Mouse (Mus musculus) lung, postnatal 4 days (tissue): ENCODE data around the gene Rap1gap2.

Experiments
- DNase-seq, 2 experiments: peaks; one replicate each; pipeline ENCODE4 v3.0.0; 2021

Gene Rap1gap2

DNA sequence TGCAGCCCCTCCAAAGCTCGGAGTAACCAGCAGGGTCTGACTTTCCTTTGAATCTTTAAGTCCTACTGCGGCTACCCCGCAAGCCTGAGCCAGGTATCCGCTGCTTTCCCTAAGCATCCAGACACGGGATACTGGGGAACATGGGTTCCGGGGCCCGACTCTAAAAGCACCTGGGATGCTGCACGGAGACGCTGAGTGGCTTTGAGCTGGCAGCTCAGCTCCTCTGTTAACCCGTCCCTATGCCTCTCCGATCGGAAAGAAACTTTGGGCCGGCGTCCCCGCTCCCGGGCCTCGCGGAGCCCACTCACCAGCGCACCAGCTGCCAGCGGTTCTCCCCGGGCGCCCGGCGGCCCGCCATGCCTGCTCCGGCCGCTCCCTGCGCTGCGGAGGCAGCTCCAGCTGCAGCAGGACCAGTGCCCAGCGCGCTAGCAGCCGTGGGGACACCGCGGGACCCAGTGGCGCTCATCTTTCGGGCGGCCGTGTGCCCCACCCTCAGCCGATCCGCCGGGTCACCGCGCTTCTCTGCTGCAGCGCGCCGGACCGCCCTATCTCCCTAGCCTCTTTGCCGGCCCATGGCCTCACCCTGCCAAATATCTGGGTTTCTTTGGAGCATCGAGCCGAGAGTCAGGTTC is at the start of gene Rap1gap2:
Gene Rap1gap2 (minus strand): TSS at position 371 of the 632 bp plus-strand sequence.
- DNase-seq = no peak

DNA sequence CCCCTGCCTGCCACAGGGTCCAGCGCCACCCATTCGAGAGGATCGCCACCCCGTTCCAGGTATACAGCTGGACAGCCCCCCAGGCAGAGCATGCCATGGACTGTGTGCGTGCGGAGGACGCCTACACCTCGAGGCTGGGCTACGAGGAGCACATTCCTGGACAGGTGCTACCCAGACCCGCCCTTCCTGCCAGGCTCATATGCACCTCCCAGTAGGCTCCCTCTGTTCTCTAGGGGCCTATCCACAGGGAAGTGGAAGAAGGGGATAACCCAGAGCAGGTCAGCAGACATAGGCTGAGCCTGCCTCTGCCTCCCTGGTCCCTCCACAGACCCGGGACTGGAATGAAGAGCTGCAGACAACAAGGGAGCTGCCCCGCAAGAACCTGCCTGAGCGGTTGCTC is 49.6 kb upstream of the Rap1gap2 start:
- no peak for DNase-seq

DNA sequence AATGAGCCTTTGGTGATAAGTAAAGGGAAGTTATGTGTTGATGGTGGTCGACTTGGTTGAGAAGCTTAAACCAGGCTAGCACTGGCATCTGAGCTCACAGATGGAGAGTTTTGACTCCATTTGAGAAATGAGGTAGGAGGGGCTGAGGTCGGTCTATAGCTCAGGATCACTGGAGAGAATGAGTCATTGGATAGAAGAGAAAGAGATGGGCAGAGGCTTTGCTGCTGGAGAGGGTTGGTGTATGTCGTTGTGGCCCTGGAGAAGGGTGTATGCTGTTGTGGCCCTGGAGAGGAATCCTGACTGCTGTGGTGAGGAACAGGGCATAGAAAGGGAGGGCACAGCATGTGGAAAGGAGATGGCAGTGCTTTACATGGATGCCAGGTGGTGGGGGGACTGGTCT is 45.2 kb upstream of the Rap1gap2 start:
- no peak for DNase-seq

DNA sequence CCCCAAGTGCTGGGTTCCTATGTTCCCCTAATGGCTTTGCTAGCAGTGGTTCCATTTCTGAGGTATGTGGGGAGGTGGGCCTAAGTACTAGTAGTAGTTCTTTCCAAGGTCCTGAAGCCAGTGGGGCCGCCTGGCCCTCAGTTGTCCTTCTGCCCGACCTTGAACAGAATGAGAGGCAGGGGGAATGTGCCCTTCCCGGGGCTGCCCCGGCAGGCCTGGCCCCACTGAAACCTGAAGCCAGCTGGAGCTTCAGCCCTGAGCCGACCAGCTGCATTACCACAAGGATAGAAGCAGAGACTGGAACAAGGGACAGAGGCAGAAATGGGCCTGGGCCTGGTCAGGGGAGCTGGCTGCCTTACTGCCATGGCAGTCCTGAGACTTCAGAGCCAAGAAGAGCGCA is 42.7 kb upstream of the Rap1gap2 start:
- no peak for DNase-seq

DNA sequence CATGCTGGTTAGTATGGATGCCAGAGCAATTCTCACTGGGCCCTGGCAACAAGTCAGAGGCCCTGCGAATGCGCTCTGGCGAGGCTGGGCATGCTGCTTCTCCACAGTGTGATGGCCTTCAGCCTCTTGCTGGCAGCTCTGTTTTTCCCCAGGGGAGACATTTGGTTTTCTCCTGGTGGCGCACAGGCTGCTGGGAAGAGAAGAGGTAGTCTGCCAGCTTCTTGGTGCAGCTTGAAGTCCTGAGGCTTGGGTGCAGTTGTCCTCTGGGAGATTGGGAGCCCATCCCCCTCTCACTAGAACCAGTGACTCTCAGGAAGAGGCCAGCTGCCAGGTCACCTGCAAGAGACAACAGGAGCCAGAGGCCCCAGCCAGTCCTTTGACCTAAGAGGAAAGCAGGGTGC is 42.1 kb upstream of the Rap1gap2 start:
- DNase-seq = no peak

DNA sequence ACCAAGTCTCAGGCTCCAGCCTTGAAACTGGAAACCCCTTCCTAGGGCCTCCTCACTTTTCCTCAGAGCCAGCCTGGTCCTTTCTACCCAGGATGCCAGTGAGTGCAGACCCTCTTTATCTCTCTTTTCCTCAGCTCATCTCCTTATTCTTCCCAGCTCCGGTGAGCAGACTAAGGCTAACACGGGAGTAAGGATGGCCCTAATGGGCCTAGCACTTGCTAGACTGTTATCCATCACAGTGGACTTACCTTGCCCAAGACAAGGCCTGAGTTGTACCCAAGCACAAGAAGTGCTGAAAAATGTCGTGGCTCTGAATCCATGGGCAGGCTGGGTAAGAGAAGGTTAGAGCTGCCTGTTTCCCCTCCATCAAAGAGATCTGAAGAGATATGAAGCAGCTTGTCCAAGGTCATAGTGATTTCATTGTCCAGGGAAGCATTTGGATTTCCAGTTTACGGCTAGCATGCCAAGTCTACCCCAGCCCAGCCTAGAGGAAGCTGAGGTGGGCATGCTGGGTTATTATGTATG is 39.9 kb upstream of the Rap1gap2 start:
- no peak for DNase-seq

DNA sequence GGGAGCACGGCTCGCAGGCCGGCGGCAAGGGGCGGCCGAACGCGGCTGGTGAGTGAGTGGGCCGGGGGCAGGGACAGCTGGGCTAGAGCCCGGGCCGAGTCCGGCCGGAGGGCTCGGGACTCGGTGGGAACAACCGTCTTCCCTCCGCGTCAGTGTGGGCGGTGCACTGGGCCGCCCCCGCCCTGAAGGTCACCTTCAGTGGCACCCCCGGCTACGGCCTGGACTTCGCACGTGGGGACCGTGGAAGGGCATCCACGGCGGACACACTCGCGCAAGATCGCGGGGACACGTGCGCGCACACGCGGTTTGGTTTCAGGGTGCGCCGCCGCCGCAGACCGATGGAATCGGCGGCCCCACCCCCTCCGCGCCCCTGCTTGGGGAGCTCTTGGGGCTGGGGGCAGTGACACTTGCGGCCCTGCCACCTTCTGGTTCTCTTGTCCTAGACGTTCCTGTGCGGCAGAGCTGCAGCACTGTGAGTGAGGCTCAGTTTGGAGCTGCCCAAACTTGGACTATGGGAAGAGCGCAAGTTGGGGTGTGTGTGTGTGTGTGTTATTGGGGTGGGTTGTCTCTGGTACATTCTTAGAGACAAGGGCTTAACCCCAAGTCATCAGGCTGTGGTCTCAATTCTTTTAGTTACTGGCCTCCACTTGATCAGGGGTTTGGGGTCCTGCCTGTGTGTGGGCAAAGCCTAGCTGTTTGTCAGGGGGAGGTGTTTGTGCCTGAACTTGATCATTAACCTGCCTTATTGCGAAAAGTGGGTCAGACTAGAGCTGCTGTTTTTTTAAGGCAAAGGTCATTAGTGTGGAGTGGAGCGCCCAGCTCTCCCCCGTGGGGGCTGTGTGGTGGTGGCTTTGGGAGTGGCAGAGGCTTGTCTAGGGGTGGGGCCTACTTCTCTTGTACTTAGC is 39.2 kb upstream of the Rap1gap2 start:
- peak; percentile 42 to 57 for DNase-seq

DNA sequence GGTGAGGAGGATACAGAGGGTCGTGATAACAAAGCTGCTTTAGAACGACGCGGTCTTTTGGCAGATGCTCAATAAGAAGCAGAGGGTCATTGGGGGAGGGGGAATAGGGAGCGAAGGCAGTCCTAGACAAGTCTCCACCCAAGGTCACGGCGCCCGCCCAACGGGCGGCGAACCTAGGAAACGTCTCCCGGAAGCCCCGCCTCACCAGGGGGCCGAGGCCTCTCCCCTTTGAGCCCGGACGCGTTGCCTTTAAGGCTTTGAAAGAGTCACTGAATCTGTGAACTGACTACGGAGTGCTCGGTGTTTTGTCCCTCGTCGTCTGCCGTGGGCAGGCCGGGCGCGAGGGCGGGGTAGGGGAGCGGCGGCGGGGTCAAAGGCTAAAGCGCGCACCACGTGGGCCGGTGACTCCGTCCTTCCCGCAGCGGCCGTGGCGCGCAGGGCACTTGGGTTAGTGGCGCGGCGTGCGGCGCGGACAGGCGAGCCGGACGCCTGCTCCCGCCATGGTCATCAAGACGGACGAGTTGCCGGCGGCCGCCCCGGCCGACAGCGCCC is 38.5 kb upstream of the Rap1gap2 start, which contains the start of gene Cluh:
Gene Cluh (plus strand): TSS at position 401 of the 552 bp plus-strand sequence.
- peak; percentile 98 to 99 for DNase-seq

DNA sequence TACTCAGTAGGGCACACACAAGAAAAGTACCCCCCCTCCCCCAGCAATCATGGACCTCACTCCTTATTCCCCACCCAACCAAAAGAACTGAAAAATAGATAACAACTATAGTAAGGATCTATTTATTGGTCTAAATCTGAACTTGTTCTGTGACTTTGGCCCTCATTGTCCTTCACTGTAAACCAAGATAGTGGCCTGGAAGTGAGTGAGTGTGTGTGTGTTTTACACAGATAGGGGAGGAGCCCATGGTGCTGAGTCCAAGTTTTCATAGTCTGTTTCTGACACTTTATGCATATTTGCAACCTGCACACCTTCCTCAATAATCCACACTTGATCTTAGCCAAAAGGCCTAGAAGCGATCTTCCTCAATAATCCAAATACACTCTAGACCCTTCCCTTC is 38.0 kb upstream of the Rap1gap2 start:
- DNase-seq = no peak

DNA sequence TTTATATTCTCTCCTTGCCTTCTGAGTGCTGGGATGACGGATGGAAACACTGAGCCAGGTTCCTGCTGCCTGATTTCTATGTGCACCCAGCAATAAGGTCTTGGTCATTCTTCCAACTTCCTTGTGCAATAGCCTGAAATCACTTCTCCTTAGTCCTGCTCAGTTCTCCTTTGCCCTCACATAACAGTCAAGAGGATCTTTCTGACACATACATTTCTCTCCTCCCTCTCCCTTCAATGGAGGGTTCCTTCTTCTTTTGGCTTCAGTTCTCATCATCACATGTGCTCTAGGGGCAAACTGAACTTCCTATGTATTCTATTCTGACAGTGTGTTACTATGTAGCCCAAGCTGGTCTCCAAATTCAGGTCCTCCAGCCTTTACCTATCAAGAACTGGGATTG is 37.3 kb upstream of the Rap1gap2 start:
- no peak for DNase-seq

DNA sequence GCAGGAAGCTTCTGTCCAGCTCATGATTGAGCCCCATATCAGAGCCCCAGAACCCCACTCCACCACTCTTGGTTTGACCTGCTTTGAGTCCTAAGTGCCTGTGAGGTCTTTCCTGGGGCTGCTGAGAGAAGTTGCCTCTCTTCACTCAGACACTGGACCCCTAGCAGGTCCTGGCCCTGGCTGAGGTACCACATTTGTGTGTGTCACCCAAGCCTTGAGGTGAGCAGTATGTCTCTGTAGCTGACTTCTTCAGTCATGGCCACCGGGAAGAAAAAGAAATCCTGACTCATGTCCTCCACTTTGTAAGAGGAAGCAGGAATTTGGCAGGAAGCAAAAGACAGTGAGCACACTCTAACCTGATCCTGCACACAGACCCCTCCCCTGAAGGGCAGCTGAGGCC is 28.9 kb upstream of the Rap1gap2 start:
- DNase-seq = no peak

DNA sequence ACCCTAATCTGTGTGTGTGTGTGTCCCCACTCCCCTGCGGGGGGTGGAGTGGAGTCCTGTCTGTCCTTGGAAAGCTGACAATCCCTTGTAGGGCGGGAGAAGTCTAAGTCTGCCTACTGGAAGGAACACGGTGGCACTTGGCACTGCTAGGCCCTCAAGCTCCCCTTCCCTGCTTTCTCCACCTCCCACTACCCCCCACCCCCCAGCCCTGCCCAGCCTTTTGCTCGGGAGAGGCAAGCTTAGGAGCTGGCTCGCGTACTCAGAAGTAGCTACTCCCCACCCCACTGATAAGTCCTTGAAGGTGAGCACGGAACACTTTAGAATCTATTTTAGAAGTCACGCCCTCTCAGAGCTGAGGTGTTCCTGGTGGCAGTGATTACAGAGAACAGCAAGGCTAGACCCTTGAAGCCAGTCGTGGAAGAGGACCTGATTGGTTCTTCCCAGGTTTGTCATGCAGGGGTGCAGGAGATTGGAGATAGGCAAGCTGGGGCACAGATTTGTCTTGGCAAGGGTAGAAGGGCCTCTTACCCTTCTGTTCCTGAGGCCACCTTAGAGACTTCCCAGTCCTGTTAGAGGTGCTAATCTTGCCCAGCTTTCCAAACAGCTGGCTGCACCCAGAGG is 28.2 kb upstream of the Rap1gap2 start:
- DNase-seq = no peak

DNA sequence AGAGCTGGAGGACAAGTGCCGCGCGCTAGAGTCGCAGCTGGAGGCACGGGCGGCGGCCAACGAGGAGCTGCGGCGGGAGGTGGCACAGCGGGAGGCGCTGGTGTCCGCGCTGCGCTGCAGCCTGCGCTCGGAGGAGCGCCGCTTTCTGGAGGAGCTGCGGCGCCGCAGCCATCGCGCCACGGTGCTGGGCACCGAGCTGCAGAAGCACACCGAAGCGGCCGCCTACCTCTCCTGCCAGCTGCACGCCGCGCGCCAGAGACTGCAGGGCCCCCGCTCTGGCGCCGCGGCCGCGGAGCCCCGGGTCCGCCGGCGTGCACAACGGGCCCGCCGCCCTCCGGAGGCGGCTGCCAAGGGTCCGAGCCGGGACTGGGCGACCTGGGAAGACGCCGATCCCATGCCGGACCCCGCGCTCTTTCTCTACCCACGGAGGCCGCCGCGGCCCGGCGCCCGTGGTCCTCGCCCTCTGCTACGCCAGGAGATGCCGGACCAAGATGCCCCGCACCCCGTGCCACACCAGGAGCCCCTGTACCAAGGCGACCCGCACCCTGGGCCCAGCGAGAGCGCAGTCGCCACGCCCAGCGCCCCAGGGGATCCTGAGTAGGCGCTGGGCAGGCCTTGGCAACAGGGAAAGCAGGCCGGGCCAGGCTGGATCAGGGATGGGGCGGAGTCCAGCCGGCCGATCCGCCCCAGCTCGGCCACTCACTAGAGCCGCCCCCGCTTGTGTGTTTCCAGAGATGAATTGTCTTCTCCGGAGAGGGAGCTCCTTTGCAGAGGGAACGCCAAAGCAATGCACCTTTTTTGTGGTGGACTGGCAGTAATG is 27.5 kb upstream of the Rap1gap2 start:
- peak; percentile 82 to 90 for DNase-seq

DNA sequence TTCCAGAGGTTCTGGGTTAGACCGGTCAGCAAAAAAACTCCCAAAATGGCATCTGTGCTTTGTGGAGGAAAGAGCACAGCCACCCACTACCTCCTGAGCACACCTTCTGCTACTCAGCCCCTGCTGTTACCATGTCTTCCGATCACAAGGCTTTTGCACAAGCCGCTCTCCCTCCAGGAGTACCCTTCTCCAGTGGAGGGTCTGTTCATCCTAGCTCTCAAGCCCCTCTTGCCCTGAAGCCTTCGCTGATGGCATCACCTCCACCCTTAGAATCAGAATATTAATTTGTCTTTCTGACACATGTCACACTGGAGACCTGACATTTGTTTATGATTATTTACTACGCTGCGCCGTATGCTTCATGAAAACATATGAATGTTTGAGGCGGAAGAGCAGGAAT is 26.8 kb upstream of the Rap1gap2 start:
- DNase-seq = no peak

DNA sequence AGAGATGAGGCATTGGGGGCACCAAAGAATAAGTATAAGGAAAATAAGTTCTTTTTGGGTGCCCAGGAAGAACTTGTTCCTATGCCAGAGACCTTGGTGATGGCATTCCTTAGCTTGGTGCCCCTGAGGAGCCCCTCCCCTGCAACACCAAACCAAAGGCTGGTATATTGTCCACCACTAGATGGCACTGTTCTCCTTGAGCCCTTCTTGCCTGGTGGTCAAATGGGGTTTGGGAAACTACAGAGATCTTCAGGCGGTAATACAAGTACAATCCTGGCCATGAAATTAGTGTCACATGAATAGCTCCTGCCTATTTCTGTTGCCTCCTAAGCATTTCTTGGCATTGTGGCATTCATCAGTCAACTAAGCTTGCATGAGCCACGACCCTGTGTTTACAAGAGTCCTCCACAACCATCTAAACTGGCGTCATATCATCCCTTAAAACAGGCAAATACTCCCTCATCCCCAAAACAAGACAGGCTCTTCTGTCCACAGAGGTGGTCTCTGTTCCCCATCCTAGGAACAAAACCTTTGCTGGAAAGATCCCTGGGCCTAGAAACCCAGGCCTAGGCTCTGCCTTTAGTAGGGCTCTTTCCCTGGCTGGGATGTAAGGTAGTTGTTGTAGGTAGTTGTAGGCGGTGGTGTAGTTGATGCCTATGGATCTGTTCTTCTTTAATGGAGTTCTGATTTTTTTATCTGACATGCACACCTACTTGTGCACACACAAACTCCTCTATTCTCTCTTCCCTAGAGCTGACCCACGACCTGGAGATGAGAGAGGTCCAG is 24.0 kb upstream of the Rap1gap2 start:
- peak; percentile 48 to 77 for DNase-seq

DNA sequence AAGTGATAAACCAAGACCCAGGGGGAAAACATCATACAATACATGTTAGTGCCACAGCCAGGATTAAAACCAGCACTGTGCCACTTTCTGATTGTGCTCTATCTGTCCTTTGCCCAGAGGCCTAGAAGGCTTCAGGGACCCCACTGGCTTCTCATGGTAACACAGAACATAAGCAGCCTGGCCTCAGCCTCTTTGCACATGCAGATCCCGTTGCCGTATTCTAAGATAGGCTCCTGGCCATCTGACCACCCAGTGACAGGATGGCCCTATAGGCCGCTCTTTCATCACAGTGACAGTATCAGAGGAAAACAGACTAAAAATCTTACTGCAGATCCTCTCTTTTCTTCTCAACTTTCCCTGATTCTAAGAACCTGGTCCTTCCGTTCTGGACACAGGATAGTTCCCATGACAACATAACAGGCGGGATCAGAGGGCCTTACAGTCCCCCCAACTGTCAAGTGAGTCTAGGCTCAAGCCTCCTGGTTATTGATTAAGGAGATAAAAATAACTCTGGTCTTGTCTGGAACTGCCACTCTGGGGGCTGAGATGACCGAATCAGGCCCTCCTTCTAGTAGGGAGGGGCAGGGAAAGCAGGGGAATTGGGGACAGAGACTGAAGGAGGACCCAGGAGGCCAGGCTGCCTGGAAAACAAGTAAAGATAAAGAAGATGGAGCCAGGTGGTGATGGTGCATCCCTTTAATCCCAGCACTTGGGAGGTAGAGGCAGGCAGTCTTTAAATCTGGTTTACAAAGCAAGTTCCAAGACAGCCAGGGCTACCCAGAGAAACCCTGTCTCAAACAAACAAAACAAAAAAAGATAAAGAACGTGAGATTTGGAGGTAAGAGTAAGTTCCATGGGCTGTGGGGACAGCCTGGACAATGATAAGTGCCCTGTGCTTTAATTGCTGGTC is 21.4 kb upstream of the Rap1gap2 start:
- no peak for DNase-seq

DNA sequence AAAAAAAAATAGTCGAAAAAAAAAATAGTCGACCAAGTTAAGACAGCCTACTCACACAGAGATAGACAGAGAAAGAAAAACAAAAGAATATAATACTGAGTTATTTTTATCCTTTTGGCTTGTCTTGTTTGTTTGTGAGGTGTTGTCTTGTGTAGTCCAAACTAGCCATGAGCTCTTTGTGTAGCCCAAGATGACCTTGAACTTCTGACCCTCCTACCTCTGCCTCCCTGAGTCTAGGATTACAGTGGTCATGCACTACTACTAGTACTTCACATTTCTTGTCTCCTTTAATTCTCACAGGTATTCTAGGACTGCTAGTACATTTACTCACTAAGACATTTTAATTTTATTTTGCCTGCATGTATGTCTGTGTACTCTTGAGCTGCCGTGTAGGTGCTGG is 16.8 kb upstream of the Rap1gap2 start:
- no peak for DNase-seq

DNA sequence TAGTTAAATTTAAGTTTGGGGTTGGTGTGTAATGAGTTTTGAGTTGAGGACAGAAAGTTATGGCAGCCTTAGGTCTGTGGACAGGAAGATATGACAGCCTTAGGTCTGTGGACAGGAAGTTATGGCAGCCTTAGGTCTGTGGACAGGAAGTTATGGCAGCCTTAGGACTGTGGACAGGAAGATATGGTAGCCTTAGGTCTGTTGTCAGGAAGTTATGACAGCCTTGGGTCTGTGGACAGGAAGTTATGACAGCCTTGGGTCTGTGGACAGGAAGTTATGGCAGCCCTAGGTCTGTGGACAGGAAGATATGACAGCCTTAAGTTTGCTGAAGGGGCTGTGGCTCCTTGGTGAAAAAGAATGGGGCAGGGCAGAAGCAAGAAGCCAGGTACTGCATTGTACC is 14.6 kb upstream of the Rap1gap2 start:
- DNase-seq = no peak

DNA sequence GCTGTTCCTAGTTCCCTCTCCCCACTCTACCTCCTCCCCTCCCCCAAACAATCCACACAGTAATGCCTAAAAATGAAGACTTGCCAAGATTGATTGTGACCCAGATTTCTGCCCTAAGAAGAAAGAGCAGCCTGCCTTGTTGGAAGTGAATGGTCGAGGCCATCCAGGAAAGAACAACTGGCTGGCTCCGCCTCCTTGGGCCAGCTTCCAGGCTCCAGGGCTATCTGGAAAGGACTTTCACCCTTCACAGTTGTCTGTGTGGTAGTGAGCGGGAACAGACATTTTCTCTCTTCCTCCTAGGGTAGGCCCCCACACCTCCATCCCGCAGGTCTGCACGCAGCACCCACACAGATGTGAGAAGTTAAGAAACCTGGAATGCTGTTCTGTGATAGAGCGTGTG is 13.0 kb upstream of the Rap1gap2 start:
- no peak for DNase-seq

DNA sequence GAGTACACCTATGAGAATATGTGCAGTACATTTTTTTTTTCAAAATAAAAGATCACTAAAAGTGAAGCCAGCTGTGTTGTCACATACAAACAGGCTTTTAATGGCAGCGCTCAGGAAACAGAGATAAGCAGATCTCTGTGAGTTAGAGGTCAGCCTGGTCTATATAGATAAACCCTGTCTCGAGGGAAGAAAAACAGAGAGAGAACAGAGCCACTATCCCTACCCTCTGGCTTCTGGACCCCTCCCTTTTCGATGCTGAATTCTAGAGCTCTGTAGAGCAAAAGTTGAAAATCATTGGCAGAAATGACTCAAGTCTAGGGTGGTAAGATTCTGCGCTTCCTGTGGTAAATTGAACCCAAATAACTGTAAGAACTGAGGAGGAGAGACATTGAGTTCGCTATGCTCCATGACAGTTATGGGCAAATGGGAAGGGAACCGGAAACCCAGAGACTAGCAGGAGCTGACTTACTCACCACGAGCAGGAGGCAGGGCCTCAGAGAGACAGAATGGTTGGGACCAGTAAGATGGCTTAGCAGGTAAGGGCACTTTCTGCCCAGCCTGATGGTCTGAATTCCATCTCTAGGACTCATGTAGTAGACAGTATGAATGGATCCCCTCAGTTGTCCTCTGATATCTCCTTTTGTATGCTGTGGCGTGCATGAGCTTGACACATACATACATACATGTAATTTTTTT is 11.4 kb upstream of the Rap1gap2 start:
- no peak for DNase-seq
